Mouse (Mus musculus): ENCODE data around the gene Sp6.

Gene Sp6

GRCm38 (mm10) chr11:96980021-96980420, 33.2 kb upstream of the Sp6 start:
- CTCF ChIA-PET, result interaction anchor here (0.6 to 0.7 kb wide), 2 partner anchors 62 to 118 kb away, joined by 4 to 5 read pairs; no protein-coding TSS in a partner anchor

GRCm38 (mm10) chr11:96981461-96981860, 31.7 kb upstream of the Sp6 start:
- CTCF ChIA-PET, result interaction anchor here (0.7 to 1.5 kb wide), 3 partner anchors 40 to 62 kb away, joined by 3 to 6 read pairs (median 4); no protein-coding TSS in a partner anchor

- CTCF ChIA-PET, result interaction anchor here (0.7 to 2.8 kb wide), 3 partner anchors 39 to 63 kb away, joined by 3 to 22 read pairs (median 6); no protein-coding TSS in a partner anchor
These were observed 30.8 kb upstream of the Sp6 start for GRCm38 (mm10) chr11:96982355-96982754.

- CTCF ChIA-PET, result interaction anchor here (1.1 to 2.8 kb wide), 2 partner anchors 39 to 41 kb away, joined by 4 to 22 read pairs; no protein-coding TSS in a partner anchor
These were observed 30.3 kb upstream of the Sp6 start, which contains the start of gene Sp2 for GRCm38 (mm10) chr11:96982859-96983258. Gene Sp2 (minus strand): TSS chr11:96982959.

- CTCF ChIA-PET, result interaction anchor here (1.0 to 2.8 kb wide), 2 partner anchors 12 to 37 kb away, joined by 3 to 22 read pairs; no protein-coding TSS in a partner anchor
These were observed 28.3 kb upstream of the Sp6 start for GRCm38 (mm10) chr11:96984903-96985302.

- CTCF ChIA-PET, result interaction anchor here (0.6 kb wide), 1 partner anchor 314 kb away, joined by 3 read pairs; no protein-coding TSS in a partner anchor
These were observed 26.7 kb upstream of the Sp6 start for GRCm38 (mm10) chr11:96986463-96986862.

GRCm38 (mm10) chr11:96987873-96988655, 25.1 kb upstream of the Sp6 start:
- CTCF ChIA-PET, result interaction anchor here (0.6 to 3.3 kb wide), 2 partner anchors 13 to 35 kb away, joined by 4 to 15 read pairs; no protein-coding TSS in a partner anchor

GRCm38 (mm10) chr11:96991501-96991900, 21.7 kb upstream of the Sp6 start:
- CTCF ChIA-PET, result no interaction called here

- CTCF ChIA-PET, result interaction anchor here (0.7 kb wide), 1 partner anchor 20 kb away, joined by 3 read pairs; no protein-coding TSS in a partner anchor
These were observed 20.4 kb upstream of the Sp6 start for GRCm38 (mm10) chr11:96992722-96993311.

- CTCF ChIA-PET, result no interaction called here
These were observed 18.2 kb upstream of the Sp6 start for GRCm38 (mm10) chr11:96995031-96995430.

GRCm38 (mm10) chr11:96995836-96996772, 17.1 kb upstream of the Sp6 start:
- CTCF ChIA-PET, result interaction anchor here (1.0 to 1.1 kb wide), 2 partner anchors 11 to 191 kb away, joined by 3 read pairs; no protein-coding TSS in a partner anchor

- CTCF ChIA-PET, result interaction anchor here (1.0 to 1.1 kb wide), 3 partner anchors 11 to 190 kb away, joined by 3 read pairs; no protein-coding TSS in a partner anchor
These were observed 16.3 kb upstream of the Sp6 start for GRCm38 (mm10) chr11:96996773-96997379.

- CTCF ChIA-PET, result interaction anchor here (1.0 to 1.1 kb wide), 2 partner anchors 12 to 24 kb away, joined by 3 read pairs; no protein-coding TSS in a partner anchor
These were observed 15.7 kb upstream of the Sp6 start for GRCm38 (mm10) chr11:96997380-96997956.

- CTCF ChIA-PET, result no interaction called here
These were observed 10.0 kb upstream of the Sp6 start for GRCm38 (mm10) chr11:97003170-97003569.

GRCm38 (mm10) chr11:97007093-97007794, 6.0 kb upstream of the Sp6 start:
- CTCF ChIA-PET, result interaction anchor here (1.0 kb wide), 1 partner anchor 11 kb away, joined by 3 read pairs; no protein-coding TSS in a partner anchor

GRCm38 (mm10) chr11:97009198-97009790, 3.9 kb upstream of the Sp6 start:
- CTCF ChIA-PET, result no interaction called here

GRCm38 (mm10) chr11:97017696-97018582, 4.7 kb downstream of the Sp6 start:
- CTCF ChIA-PET, result interaction anchor here (0.9 kb wide), 1 partner anchor 11 kb away, joined by 3 read pairs; no protein-coding TSS in a partner anchor

All from spleen, embryonic (tissue).